Mouse (Mus musculus) left cerebral cortex, adult 2 months (tissue): ENCODE measurements around the gene Nthl1. TPM values are rescaled to one million over a fixed set of nuclear protein-coding genes. Genes with fewer than 3 reads are reported as not detected.
A peak's percentile ranks its signal among the peaks of the same experiment; 100 is the strongest.
"Not testable (repeated sequence)": the region's sequence is repeated elsewhere in the genome, so short reads cannot be mapped to it uniquely, and the experiment has no call there.

Experiments
- DNase-seq, 2 experiments: peaks; one replicate each; pipeline ENCODE4 v3.0.0; 2021 to 2022; ENCODE audit warnings: low spot score in 2 of 2, mixed read lengths in 1 of 2; ENCODE audit errors: extremely low spot score in 1 of 2
- H3K27ac ChIP-seq: fragments of 200-600 bp; 2 replicates; pipeline ENCODE4 v1.8.1; 2022
- H3K4me3 ChIP-seq: fragments of 200-600 bp; 2 replicates; pipeline ENCODE4 v1.8.1; 2022
- CTCF ChIP-seq: fragments of 200-600 bp; IDR thresholded peaks from 2 replicates; pipeline ENCODE4 v1.8.1; 2022; ENCODE audit warnings: antibody characterized with exemption, mild to moderate bottlenecking, moderate library complexity
- intact Hi-C: fragments of 180-260 bp; cut with DNase I; formaldehyde crosslinking; loops from one replicate; pipeline ENCODE4 v1.15.1; 2025
- total RNA-seq, 2 experiments: library from RNA; stranded (reverse); gene quantifications; 2 replicates each; pipeline ENCODE4 v1.2.3; 2021

Nthl1 gene
- total RNA-seq, 2 experiments from 2014 or later: 5.5 to 5.7 TPM

- Histone ChIP-seq H3K27ac (no peak overlapping the region), H3K4me3 (0 out of 2 replicates have a peak overlapping the region, but pooled peaks have one; percentile 16)
- DNase-seq: peak; percentile 47 to 70
- intact Hi-C loops: loop anchor here (2.0 kb wide), 1 partner anchor 125 kb away; no protein-coding TSS in a partner anchor
- TF ChIP-seq CTCF: peak; percentile 86
These were observed 21.7 kb downstream of the Nthl1 start for GRCm38 (mm10) chr17:24653967-24654710.

GRCm38 (mm10) chr17:24654969-24655368, 22.5 kb downstream of the Nthl1 start:
- Histone ChIP-seq H3K27ac (no peak overlapping the region), H3K4me3 (no peak overlapping the region)
- intact Hi-C loops: loop anchor here (2.0 kb wide), 1 partner anchor 126 kb away; no protein-coding TSS in a partner anchor
- DNase-seq: no peak
- TF ChIP-seq CTCF: no peak

- H3K27ac ChIP-seq: no peak within 1 kb of the TSS
- no peak for DNase-seq
- intact Hi-C loops: no loop called here
- peak within 1 kb of the TSS; percentile 30 for H3K4me3 ChIP-seq
- TF ChIP-seq CTCF: no peak; the same call in 1 of the 2 replicates
These were observed 25.7 kb downstream of the Nthl1 start, which contains the start of gene Npw for GRCm38 (mm10) chr17:24658017-24658758. Gene Npw, minus strand, starts transcription at chr17:24658457.

- intact Hi-C loops, H3K27ac ChIP-seq, H3K4me3 ChIP-seq, DNase-seq: not testable (repeated sequence)
These were observed 34.5 kb downstream of the Nthl1 start for GRCm38 (mm10) chr17:24667011-24667410.

GRCm38 (mm10) chr17:24667416-24667815, 34.9 kb downstream of the Nthl1 start:
- H3K4me3 ChIP-seq: no peak overlapping the region
- intact Hi-C loops: no loop called here
- peak in 1 of 2 experiments; percentile 47 for DNase-seq

GRCm38 (mm10) chr17:24669214-24669544, 36.7 kb downstream of the Nthl1 start:
- DNase-seq, intact Hi-C loops: not testable (repeated sequence)

More at GRCm38 (mm10) chr17:24667416-24667815, 34.9 kb downstream of the Nthl1 start:
- no peak overlapping the region for H3K27ac ChIP-seq
- peak; percentile 75 for TF ChIP-seq CTCF

GRCm38 (mm10) chr17:24669545-24670245, 37.2 kb downstream of the Nthl1 start, which contains the start of gene Zfp598:
Gene Zfp598, plus strand, starts transcription at chr17:24669687.
- intact Hi-C loops: no loop called here
- Histone ChIP-seq H3K4me3 (peak within 1 kb of the TSS; percentile 90), H3K27ac (peak within 1 kb of the TSS; percentile 88)
- DNase-seq: peak; percentile 93 to 95
- TF ChIP-seq CTCF: peak; percentile 42

More at GRCm38 (mm10) chr17:24669214-24669544, 36.7 kb downstream of the Nthl1 start:
- H3K27ac ChIP-seq: peak overlapping the region; percentile 88
- H3K4me3 ChIP-seq: peak overlapping the region; percentile 90

- Histone ChIP-seq H3K27ac (peak overlapping the region; percentile 86), H3K4me3 (peak overlapping the region; percentile 90)
- no peak for TF ChIP-seq CTCF
- intact Hi-C loops: no loop called here
- DNase-seq: no peak
These were observed 37.9 kb downstream of the Nthl1 start for GRCm38 (mm10) chr17:24670246-24670844.

- no peak for TF ChIP-seq CTCF
- Histone ChIP-seq H3K4me3 (0 out of 2 replicates have a peak overlapping the region, but pooled peaks have one; percentile 6), H3K27ac (no peak overlapping the region)
- DNase-seq: no peak
- intact Hi-C loops: no loop called here
These were observed 38.9 kb downstream of the Nthl1 start for GRCm38 (mm10) chr17:24671346-24671745.

- H3K4me3 ChIP-seq: no peak overlapping the region
- H3K27ac ChIP-seq: no peak overlapping the region
- intact Hi-C loops: no loop called here
- no peak for DNase-seq
- no peak for TF ChIP-seq CTCF
These were observed 39.7 kb downstream of the Nthl1 start for GRCm38 (mm10) chr17:24672141-24672540.

GRCm38 (mm10) chr17:24674277-24674676, 41.8 kb downstream of the Nthl1 start:
- peak in 1 of 2 experiments; percentile 57 for DNase-seq
- intact Hi-C loops: no loop called here
- no peak overlapping the region for H3K4me3 ChIP-seq

More at GRCm38 (mm10) chr17:24674277-24674676, 41.8 kb downstream of the Nthl1 start:
- TF ChIP-seq CTCF: no peak
- H3K27ac ChIP-seq: no peak overlapping the region
